Mouse (Mus musculus) neural tube, embryonic 11.5 days (tissue): ENCODE results near the gene Larp1. TPM values are rescaled to one million over a fixed set of nuclear protein-coding genes. Genes with fewer than 3 reads are reported as not detected.
"Not testable (repeated sequence)": the region's sequence is repeated elsewhere in the genome, so short reads cannot be mapped to it uniquely, and the experiment has no call there.

Experiments used
- ATAC-seq: fragments of 200-750 bp; cut with Nextera tagmentation; 2 replicates; pipeline ENCODE4 v1.8.0; 2017; ENCODE audit warnings: moderate number of reproducible peaks, mild to moderate bottlenecking, moderate TSS enrichment, moderate library complexity; ENCODE audit not compliant: insufficient read depth, low FRiP score, low TSS enrichment
- DNase-seq: peaks from one replicate; pipeline ENCODE4 v3.0.0-alpha.2; 2015; ENCODE audit warnings: low spot score
- H3K27ac ChIP-seq: fragments of 300-500 bp; sonication (generic); 2 replicates; pipeline ENCODE4 v1.5.1; 2014; ENCODE audit warnings: low read depth, mild to moderate bottlenecking, low read length
- H3K27me3 ChIP-seq: fragments of 300-500 bp; sonication (generic); 2 replicates; pipeline ENCODE4 v1.6.1; 2014; ENCODE audit warnings: mild to moderate bottlenecking, low read length, mixed read lengths; ENCODE audit not compliant: control insufficient read depth, insufficient read depth
- H3K36me3 ChIP-seq: fragments of 300-500 bp; sonication (generic); 2 replicates; pipeline ENCODE4 v1.6.1; 2014; ENCODE audit warnings: mild to moderate bottlenecking, low read length, moderate library complexity, mixed read lengths; ENCODE audit not compliant: control insufficient read depth, insufficient read depth
- H3K4me1 ChIP-seq: fragments of 300-500 bp; sonication (generic); 2 replicates; pipeline ENCODE4 v1.6.1; 2014; ENCODE audit warnings: low read length, mixed read lengths; ENCODE audit not compliant: control insufficient read depth, insufficient read depth
- H3K4me2 ChIP-seq: fragments of 300-500 bp; sonication (generic); 2 replicates; pipeline ENCODE4 v1.6.1; 2014; ENCODE audit warnings: low read depth, mild to moderate bottlenecking, moderate library complexity
- H3K4me3 ChIP-seq: fragments of 300-500 bp; sonication (generic); 2 replicates; pipeline ENCODE4 v1.5.1; 2014; ENCODE audit warnings: low read depth, low read length
- H3K9ac ChIP-seq: fragments of 300-500 bp; sonication (generic); 2 replicates; pipeline ENCODE4 v1.6.1; 2014; ENCODE audit warnings: mild to moderate bottlenecking, low read length
- H3K9me3 ChIP-seq: fragments of 300-500 bp; sonication (generic); 2 replicates; pipeline ENCODE4 v1.6.1; 2016; ENCODE audit warnings: low read length; ENCODE audit not compliant: control insufficient read depth
- WGBS: fragments of 180-500 bp; shearing (Covaris S2); extraction: QIAGEN DNeasy Blood & Tissue Kit; methylation state at CpG from one replicate; pipeline ENCODE4 v1.1.7; 2014; 5-methylcytosine and 5-hydroxymethylcytosine counted together
- polyA plus RNA-seq: library from polyadenylated mRNA; unstranded; fragments of >200 nt; fragmentation: Nextera tagmentation; extraction: Ambion mirVana; gene quantifications from 2 replicates; pipeline ENCODE4 v1.2.1, GENCODE M21; 2014

Larp1 gene
- polyA plus RNA-seq, 1 experiment from 2014 or later, result 22.7 TPM

DNA sequence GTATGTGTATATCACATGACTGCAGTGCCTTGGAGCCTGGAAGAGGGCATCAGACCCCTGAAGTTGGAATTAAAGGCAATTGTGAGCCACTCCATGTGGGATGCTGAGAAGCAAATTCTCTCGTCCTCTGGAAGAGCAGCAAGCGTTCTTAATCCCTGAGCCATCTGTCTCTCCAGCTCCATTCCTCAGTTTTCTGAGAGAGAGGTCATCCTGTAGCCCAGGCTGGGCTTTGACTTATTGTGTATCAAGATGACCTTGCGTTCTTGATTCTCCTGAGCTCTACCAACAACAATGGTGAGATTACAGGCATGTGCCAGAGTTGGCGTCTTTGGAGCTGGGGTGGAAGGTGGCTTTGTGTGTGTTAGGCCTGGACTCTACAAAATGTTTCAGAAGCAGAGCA lies 85.9 kb downstream of the Larp1 start:
- Histone ChIP-seq H3K4me1 (no peaks in the 10 kb centered on the region), H3K27me3 (peaks cover 7% of the 10 kb centered on the region; the same call in 1 of the 2 replicates), H3K36me3 (no peaks in the 10 kb centered on the region), H3K27ac (no peak overlapping the region), H3K4me2 (no peak overlapping the region), H3K4me3 (no peak overlapping the region), H3K9me3 (no peaks in the 10 kb centered on the region), H3K9ac (no peak overlapping the region)
- 72% methylated on average over 4 of the region's 4 CpGs for WGBS
- no peak for DNase-seq
- no peak for ATAC-seq

DNA sequence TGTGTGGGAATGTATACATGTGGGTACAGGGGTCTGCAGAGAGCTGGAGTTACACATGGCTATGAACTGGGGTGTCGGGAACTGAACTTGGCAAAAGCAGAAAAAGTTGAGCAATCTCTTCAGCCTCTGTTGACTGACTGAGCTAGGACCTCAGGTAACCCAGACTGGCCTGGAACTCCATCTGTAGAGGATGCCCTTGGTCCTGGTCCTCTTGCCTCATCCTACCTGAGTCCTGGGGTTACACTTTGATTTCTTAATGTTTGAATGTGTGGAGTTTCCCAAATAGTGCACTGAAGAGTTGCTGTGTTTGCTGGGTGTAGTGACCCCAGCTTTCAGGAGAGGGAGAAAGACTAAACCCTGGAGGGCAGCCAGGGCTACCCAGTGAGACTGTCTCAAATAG lies 86.7 kb downstream of the Larp1 start:
- peaks cover 7% of the 10 kb centered on the region; the same call in 1 of the 2 replicates for H3K27me3 ChIP-seq
- no peak overlapping the region for H3K4me3 ChIP-seq
- H3K27ac ChIP-seq, result no peak overlapping the region
- DNase-seq, result no peak
- no peak overlapping the region for H3K4me2 ChIP-seq
- H3K36me3 ChIP-seq, result no peaks in the 10 kb centered on the region
- no peak for ATAC-seq
- H3K9me3 ChIP-seq, result no peaks in the 10 kb centered on the region
- 100% methylated on average over 1 of the region's 1 CpGs for WGBS
- no peak overlapping the region for H3K9ac ChIP-seq
- no peaks in the 10 kb centered on the region for H3K4me1 ChIP-seq

- DNase-seq (no peak), ATAC-seq (no peak)
- no peak overlapping the region for H3K9ac ChIP-seq
- WGBS, result 85% methylated on average over 5 of the region's 5 CpGs
- peaks cover 7% of the 10 kb centered on the region; the same call in 1 of the 2 replicates for H3K27me3 ChIP-seq
- no peak overlapping the region for H3K27ac ChIP-seq
- H3K4me3 ChIP-seq, result no peak overlapping the region
- H3K36me3 ChIP-seq, result no peaks in the 10 kb centered on the region
- H3K4me1 ChIP-seq, result no peaks in the 10 kb centered on the region
- H3K9me3 ChIP-seq, result no peaks in the 10 kb centered on the region
- no peak overlapping the region for H3K4me2 ChIP-seq
Measured at GRCm38 (mm10) chr11:58096160-58096559, 87.3 kb downstream of the Larp1 start.

- Histone ChIP-seq H3K27me3 (peaks cover 7% of the 10 kb centered on the region; the same call in 1 of the 2 replicates), H3K27ac (no peak overlapping the region), H3K36me3 (no peaks in the 10 kb centered on the region), H3K9ac (no peak overlapping the region), H3K9me3 (no peaks in the 10 kb centered on the region), H3K4me1 (no peaks in the 10 kb centered on the region), H3K4me2 (peak overlapping the region; percentile 14; the same call in 1 of the 2 replicates), H3K4me3 (no peak overlapping the region)
- ATAC-seq (no peak), DNase-seq (no peak)
- 54% methylated on average over 20 of the region's 20 CpGs for WGBS
Measured at GRCm38 (mm10) chr11:58096821-58097620, 88.2 kb downstream of the Larp1 start.

DNA sequence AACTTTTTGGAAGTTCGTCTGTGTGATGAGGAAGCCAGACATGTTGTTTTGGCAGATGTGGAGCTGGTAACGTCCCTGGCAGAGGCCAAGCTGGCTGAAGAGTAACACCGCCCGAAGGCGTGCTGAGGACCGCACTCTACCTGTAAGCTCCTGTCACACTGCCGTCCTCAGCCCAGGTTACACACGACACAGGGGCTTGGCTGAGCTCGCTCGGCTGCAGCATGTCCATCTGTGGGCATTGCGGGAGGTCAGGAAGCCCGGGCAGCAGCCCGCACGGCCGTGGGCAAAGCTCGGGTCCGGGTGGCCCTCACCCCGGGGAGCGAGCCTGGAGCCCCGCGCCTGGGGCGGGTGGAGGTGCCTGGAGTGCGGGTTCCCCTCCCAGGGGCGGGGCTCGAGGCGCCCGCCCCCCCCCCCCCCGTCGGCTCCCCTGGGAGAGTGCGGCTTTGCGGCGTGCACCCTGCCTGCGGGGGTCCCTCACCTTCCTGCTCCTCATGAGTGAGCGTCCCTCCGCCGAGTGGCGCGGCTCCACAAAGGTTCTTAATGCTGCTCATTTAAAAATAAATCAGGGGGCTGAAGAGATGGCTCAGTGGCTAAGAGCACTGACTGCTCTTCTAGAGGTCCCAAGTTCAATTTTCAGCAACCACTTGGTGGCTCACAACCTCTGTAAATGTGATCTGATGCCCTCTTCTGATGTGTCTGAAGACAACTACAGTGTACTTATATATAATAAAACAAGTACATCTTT lies 88.9 kb downstream of the Larp1 start:
- Histone ChIP-seq H3K4me3 (peak overlapping the region; percentile 36), H3K4me1 (no peaks in the 10 kb centered on the region), H3K9me3 (no peaks in the 10 kb centered on the region), H3K4me2 (peak overlapping the region; percentile 61), H3K27me3 (peaks cover 7% of the 10 kb centered on the region; the same call in 1 of the 2 replicates), H3K9ac (peak overlapping the region; percentile 31), H3K27ac (no peak overlapping the region), H3K36me3 (no peaks in the 10 kb centered on the region)
- no peak for ATAC-seq
- WGBS, result 1% methylated on average over 26 of the region's 38 CpGs
- DNase-seq, result no peak

GRCm38 (mm10) chr11:58098366-58098720 lies 89.5 kb downstream of the Larp1 start:
- H3K36me3 ChIP-seq, H3K4me2 ChIP-seq, H3K27ac ChIP-seq, H3K9me3 ChIP-seq, H3K4me1 ChIP-seq, ATAC-seq, H3K4me3 ChIP-seq, DNase-seq, H3K27me3 ChIP-seq, H3K9ac ChIP-seq: not testable (repeated sequence)
- 68% methylated on average over 5 of the region's 5 CpGs for WGBS

- Histone ChIP-seq H3K4me3 (no peak overlapping the region), H3K4me1 (0 out of 2 replicates have a peak, but pooled peaks cover 4% of the 10 kb centered on the region), H3K36me3 (no peaks in the 10 kb centered on the region), H3K9me3 (no peaks in the 10 kb centered on the region), H3K9ac (no peak overlapping the region), H3K4me2 (no peak overlapping the region), H3K27ac (no peak overlapping the region), H3K27me3 (peaks cover 7% of the 10 kb centered on the region; the same call in 1 of the 2 replicates)
- ATAC-seq (no peak), DNase-seq (no peak)
- WGBS, result 90% methylated on average over 2 of the region's 2 CpGs
Measured at GRCm38 (mm10) chr11:58100006-58100405, 91.1 kb downstream of the Larp1 start.

DNA sequence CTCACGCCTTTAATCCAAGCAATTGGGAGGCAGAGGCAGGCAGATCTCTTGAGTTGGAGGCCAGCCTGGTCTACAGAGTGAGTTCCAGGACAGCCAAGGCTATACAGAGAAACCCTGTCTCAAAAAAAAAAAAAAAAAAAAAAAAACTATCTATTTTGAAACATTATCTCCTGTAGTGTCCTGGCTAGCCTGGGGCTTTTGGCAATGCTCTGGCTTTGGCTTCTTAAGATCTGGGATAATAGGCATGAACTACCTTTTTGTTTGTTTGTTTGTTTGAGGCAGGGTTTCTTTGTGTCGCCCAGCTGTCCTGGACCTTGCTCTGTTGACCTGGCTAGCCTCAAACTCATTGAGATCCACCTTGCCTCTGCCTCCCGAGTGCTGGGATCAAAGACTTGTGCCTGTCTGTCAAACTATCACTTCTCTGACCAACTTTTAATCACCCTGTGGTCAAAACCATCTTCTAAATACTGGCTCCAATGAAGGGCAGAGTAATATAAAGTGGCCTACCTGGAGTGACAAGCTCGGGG lies 92.4 kb downstream of the Larp1 start:
- DNase-seq (no peak), ATAC-seq (no peak)
- no peaks in the 10 kb centered on the region for H3K36me3 ChIP-seq
- 0 out of 2 replicates have a peak, but pooled peaks cover 4% of the 10 kb centered on the region for H3K4me1 ChIP-seq
- H3K27ac ChIP-seq, result no peak overlapping the region
- WGBS, result 85% methylated on average over 4 of the region's 4 CpGs
- H3K4me3 ChIP-seq, result no peak overlapping the region
- H3K9me3 ChIP-seq, result no peaks in the 10 kb centered on the region
- no peak overlapping the region for H3K4me2 ChIP-seq
- peaks cover 6% of the 10 kb centered on the region; the same call in 1 of the 2 replicates for H3K27me3 ChIP-seq
- H3K9ac ChIP-seq, result no peak overlapping the region
